Mouse (Mus musculus) hindbrain, embryonic 13.5 days (tissue): Measurements from ENCODE around the gene Leng9. TPM values are rescaled to one million over a fixed set of nuclear protein-coding genes. Genes with fewer than 3 reads are reported as not detected.

Experiments
- ATAC-seq: fragments of 200-750 bp; cut with Nextera tagmentation; 2 replicates; pipeline ENCODE4 v1.8.0; 2017; ENCODE audit warnings: moderate TSS enrichment; ENCODE audit not compliant: low FRiP score
- H3K27ac ChIP-seq: fragments of 300-500 bp; sonication (generic); 2 replicates; pipeline ENCODE4 v1.5.1; 2015; ENCODE audit warnings: inconsistent platforms, mild to moderate bottlenecking, moderate library complexity
- H3K27me3 ChIP-seq: fragments of 300-500 bp; sonication (generic); 2 replicates; pipeline ENCODE4 v1.6.1; 2015; ENCODE audit warnings: mild to moderate bottlenecking, inconsistent platforms
- H3K36me3 ChIP-seq: fragments of 300-500 bp; sonication (generic); 2 replicates; pipeline ENCODE4 v1.6.1; 2015; ENCODE audit warnings: mild to moderate bottlenecking, inconsistent platforms
- H3K4me1 ChIP-seq: fragments of 300-500 bp; sonication (generic); replicated peaks from 2 replicates; pipeline ENCODE4 v1.6.1; 2015; ENCODE audit warnings: inconsistent platforms
- H3K4me2 ChIP-seq: fragments of 300-500 bp; sonication (generic); 2 replicates; pipeline ENCODE4 v1.6.1; 2015; ENCODE audit warnings: inconsistent platforms, mild to moderate bottlenecking, moderate library complexity
- H3K4me3 ChIP-seq: fragments of 300-500 bp; sonication (generic); 2 replicates; pipeline ENCODE4 v1.5.1; 2015; ENCODE audit warnings: mild to moderate bottlenecking, inconsistent platforms
- H3K9ac ChIP-seq: fragments of 300-500 bp; sonication (generic); 2 replicates; pipeline ENCODE4 v1.6.1; 2015; ENCODE audit warnings: mild to moderate bottlenecking, inconsistent platforms
- H3K9me3 ChIP-seq: fragments of 300-500 bp; sonication (generic); 2 replicates; pipeline ENCODE4 v1.6.1; 2016; ENCODE audit warnings: inconsistent platforms
- WGBS: fragments of 180-500 bp; shearing (Covaris S2); methylation state at CpG from one replicate; pipeline ENCODE4 v1.1.7; 2015; 5-methylcytosine and 5-hydroxymethylcytosine counted together
- polyA plus RNA-seq: library from polyadenylated mRNA; unstranded; fragments of >200 nt; fragmentation: Nextera tagmentation; extraction: Ambion mirVana; gene quantifications from 2 replicates; pipeline ENCODE4 v1.2.1, GENCODE M21; 2015

The Leng9 gene
- polyA plus RNA-seq, 1 experiment from 2014 or later: 4.7 TPM

DNA sequence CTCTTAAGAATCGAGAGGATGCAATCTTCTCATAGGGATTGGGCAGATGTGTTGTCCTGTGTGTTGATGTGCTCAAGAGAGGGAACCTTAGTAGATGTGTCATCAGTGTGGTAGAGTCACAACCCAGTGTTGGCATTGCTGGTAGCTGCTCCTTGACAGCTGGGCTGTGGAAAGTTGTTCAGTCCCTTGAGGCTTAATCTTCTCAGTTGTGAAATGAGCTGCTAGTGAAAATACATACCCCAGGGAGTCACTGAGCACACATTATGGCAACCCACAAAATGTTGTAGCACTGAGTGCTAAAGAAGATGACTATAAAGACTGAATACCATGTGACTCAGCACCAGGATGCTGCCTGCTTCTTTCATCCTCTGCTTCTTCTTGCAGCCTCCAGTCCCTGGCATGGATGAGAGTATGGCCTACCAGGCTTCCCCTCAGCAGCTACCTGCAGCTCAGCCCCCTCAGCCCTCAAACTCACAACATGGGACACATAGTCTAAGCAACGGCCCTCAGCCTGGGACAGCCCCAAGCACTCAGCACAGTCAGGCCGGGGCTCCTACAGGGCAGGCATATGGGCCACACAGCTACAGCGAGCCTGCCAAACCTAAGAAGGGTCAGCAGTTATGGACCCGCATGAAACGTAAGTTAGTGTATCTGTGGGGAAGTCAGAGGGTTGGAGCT is 8.4 kb downstream of the Leng9 start:
- Histone ChIP-seq H3K27ac (no peak overlapping the region), H3K4me3 (no peak overlapping the region), H3K4me2 (no peak overlapping the region), H3K36me3 (peaks cover 85% of the 10 kb centered on the region), H3K27me3 (no peaks in the 10 kb centered on the region), H3K4me1 (peaks cover 17% of the 10 kb centered on the region), H3K9me3 (no peaks in the 10 kb centered on the region), H3K9ac (no peak overlapping the region)
- no peak for ATAC-seq
- WGBS: 95% methylated on average over 6 of the region's 6 CpGs

DNA sequence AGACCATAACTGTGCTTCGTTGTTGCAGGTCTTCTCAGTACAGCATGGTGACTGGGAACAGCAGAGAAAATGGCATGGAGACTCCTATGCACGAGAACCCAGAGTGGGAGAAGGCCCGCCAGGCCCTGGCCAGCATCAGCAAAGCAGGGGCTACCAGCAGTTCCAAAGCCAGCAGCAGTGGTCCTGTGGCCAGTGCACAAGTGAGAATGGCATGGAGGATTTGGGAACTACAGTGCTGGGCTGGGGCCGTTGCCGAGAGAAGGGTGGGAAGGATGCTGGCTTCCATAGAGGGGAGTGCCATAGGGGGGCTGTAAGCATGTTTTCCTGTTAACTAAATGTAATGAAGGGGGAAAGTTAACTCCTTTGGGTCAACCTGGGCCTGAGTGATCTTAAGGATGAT is 10.8 kb downstream of the Leng9 start:
- H3K27ac ChIP-seq: no peak overlapping the region
- WGBS: 94% methylated on average over 5 of the region's 5 CpGs
- no peaks in the 10 kb centered on the region for H3K27me3 ChIP-seq
- no peak overlapping the region for H3K4me2 ChIP-seq
- H3K4me1 ChIP-seq: peaks cover 28% of the 10 kb centered on the region
- no peak overlapping the region for H3K4me3 ChIP-seq
- H3K36me3 ChIP-seq: peaks cover 61% of the 10 kb centered on the region
- no peak for ATAC-seq
- H3K9ac ChIP-seq: no peak overlapping the region
- H3K9me3 ChIP-seq: no peaks in the 10 kb centered on the region

DNA sequence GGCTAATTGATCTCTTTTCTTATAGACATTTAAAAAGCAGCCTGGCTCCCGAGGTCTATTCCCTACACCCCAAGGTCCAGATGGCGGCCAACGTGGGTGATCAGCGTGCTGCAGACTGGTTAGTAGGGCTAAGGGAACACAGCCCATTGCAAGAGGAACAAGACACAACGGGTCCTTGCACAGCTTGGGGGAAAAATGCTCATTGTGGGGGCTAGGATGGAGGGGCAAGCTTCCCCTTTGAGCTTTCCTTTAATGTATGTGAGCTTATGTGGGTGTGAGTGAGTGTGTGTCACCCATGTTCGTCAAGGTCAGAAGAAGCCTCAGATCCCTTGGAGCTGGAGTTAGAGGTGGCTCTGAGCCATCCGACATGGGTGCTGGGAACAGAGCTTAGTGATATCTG is 11.5 kb downstream of the Leng9 start:
- H3K4me3 ChIP-seq: peak overlapping the region; percentile 82; the same call in 1 of the 2 replicates
- H3K4me2 ChIP-seq: peak overlapping the region; percentile 88; the same call in 1 of the 2 replicates
- no peak overlapping the region for H3K27ac ChIP-seq
- H3K9ac ChIP-seq: peak overlapping the region; percentile 89
- no peaks in the 10 kb centered on the region for H3K27me3 ChIP-seq
- 89% methylated on average over 7 of the region's 7 CpGs for WGBS
- peaks cover 30% of the 10 kb centered on the region for H3K4me1 ChIP-seq
- ATAC-seq: no peak
- no peaks in the 10 kb centered on the region for H3K9me3 ChIP-seq
- peaks cover 58% of the 10 kb centered on the region for H3K36me3 ChIP-seq

- peak overlapping the region; percentile 89 for H3K9ac ChIP-seq
- peak overlapping the region; percentile 88 for H3K4me2 ChIP-seq
- peak overlapping the region; percentile 82 for H3K4me3 ChIP-seq
- no peak for ATAC-seq
- H3K4me1 ChIP-seq: peaks cover 35% of the 10 kb centered on the region
- no peaks in the 10 kb centered on the region for H3K27me3 ChIP-seq
- H3K27ac ChIP-seq: no peak overlapping the region
- 81% methylated on average over 2 of the region's 2 CpGs for WGBS
- H3K9me3 ChIP-seq: no peaks in the 10 kb centered on the region
- H3K36me3 ChIP-seq: peaks cover 58% of the 10 kb centered on the region
Observed at GRCm38 (mm10) chr7:4138181-4138580, 12.0 kb downstream of the Leng9 start.

DNA sequence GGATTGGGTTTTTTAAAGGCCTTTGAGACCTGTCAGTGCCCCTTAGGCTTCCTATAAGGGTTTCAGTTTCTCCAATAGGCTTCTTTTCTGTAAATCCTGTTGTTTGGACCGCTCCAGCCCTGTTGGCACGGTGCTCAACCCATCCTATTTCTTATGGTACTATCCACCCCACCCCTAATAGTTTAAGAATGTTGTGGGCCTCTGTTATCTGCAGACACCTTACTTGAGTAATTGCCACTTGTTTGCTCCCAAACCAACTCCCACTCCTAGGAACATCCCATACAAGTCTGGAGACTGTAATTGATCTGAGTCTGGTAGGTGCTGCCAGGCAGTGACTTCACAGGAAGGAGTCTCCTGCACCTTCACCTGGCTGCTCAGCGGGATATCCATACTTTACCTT is 12.4 kb downstream of the Leng9 start:
- Histone ChIP-seq H3K36me3 (peaks cover 58% of the 10 kb centered on the region), H3K4me3 (peak overlapping the region; percentile 82), H3K27me3 (no peaks in the 10 kb centered on the region), H3K9me3 (no peaks in the 10 kb centered on the region), H3K4me1 (peaks cover 38% of the 10 kb centered on the region), H3K4me2 (peak overlapping the region; percentile 88), H3K9ac (peak overlapping the region; percentile 89), H3K27ac (peak overlapping the region; percentile 98)
- ATAC-seq: peak; percentile 0; the same call in 1 of the 2 replicates
- WGBS: 52% methylated on average over 3 of the region's 3 CpGs

GRCm38 (mm10) chr7:4136771-4137531 is 13.2 kb downstream of the Leng9 start, which contains the start of gene Leng8:
TSS of gene Leng8 (plus strand) at chr7:4137039.
- Histone ChIP-seq H3K27ac (peak within 1 kb of the TSS; percentile 98), H3K9me3 (no peaks in the 10 kb centered on the region), H3K4me1 (peaks cover 45% of the 10 kb centered on the region), H3K27me3 (no peaks in the 10 kb centered on the region), H3K9ac (peak within 1 kb of the TSS; percentile 89), H3K4me3 (peak within 1 kb of the TSS; percentile 82), H3K36me3 (peaks cover 58% of the 10 kb centered on the region), H3K4me2 (peak within 1 kb of the TSS; percentile 88)
- peak; percentile 99 for ATAC-seq
- WGBS: under 1% methylated on average over 71 of the region's 78 CpGs

- H3K4me1 ChIP-seq: peaks cover 51% of the 10 kb centered on the region
- no peaks in the 10 kb centered on the region for H3K9me3 ChIP-seq
- H3K9ac ChIP-seq: peak overlapping the region; percentile 89
- H3K27ac ChIP-seq: peak overlapping the region; percentile 98
- no peaks in the 10 kb centered on the region for H3K27me3 ChIP-seq
- peak overlapping the region; percentile 88 for H3K4me2 ChIP-seq
- WGBS: under 1% methylated on average over 16 of the region's 16 CpGs
- H3K36me3 ChIP-seq: peaks cover 53% of the 10 kb centered on the region
- H3K4me3 ChIP-seq: peak overlapping the region; percentile 82
- peak; percentile 41 for ATAC-seq
Observed at GRCm38 (mm10) chr7:4136404-4136770, 13.8 kb downstream of the Leng9 start.

DNA sequence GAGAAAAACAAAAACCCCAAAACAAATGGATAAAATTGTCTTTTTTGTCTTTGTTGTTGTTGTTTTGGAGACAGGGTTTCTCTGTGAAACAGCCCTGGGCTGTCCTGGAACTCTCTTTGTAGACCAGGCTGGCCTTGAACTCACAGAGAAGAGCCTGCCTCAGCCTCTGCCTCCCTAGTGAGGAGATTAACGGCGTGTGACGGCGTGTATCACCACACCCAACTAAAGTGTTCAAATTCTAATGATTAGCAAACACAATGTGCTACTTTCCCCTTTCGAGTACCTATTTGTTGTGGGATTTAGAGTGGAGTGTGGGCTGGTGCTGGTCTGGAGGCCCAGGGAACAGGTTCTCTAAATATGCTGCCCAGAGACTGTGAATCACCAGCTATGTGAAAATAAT is 15.3 kb downstream of the Leng9 start:
- no peak overlapping the region for H3K4me2 ChIP-seq
- H3K27me3 ChIP-seq: no peaks in the 10 kb centered on the region
- H3K27ac ChIP-seq: no peak overlapping the region
- no peak for ATAC-seq
- H3K4me3 ChIP-seq: no peak overlapping the region
- H3K4me1 ChIP-seq: peaks cover 61% of the 10 kb centered on the region
- peaks cover 42% of the 10 kb centered on the region for H3K36me3 ChIP-seq
- H3K9ac ChIP-seq: no peak overlapping the region
- WGBS: 83% methylated on average over 5 of the region's 5 CpGs
- H3K9me3 ChIP-seq: no peaks in the 10 kb centered on the region

DNA sequence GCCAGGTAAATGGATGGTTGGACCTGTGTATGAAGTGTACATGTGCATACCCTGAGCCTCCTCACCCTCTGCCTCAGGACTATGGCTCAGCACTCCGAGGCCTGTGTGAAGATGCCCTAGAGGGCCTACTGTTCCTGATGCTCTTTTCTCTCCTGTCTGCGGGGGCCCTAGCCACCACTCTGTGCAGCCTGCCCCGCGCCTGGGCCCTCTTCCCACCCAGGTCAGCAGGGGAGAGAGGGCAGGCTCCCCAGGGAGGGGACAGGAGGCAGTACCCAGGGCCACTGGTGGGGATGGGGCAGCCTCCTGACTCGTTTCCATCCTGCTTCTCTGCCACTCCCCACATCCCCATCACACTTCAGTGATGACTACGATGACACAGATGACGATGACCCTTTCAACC is 17.2 kb downstream of the Leng9 start:
- 0 out of 2 replicates have a peak overlapping the region, but pooled peaks have one; percentile 23 for H3K27ac ChIP-seq
- H3K9ac ChIP-seq: peak overlapping the region; percentile 60

DNA sequence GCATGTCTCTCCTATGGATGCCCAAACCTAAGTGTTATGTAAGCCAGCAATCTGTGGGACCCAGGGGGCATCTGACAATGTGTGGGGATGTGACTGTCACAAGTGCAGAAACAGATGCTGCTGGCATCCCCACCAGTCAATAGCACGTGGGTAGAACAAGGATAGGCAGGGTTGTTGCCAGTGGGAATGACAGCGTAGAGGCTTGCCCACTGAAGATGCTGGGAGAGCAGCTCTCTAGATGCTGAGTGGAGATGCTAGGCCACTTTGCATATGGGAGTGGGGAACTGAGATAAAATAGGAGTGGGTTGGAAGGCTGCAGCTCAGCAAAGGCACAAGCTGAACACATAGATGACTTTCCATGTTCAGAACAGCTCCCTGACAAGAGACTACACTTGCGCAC is 17.6 kb downstream of the Leng9 start:
- Histone ChIP-seq H3K4me1 (peaks cover 48% of the 10 kb centered on the region), H3K9me3 (no peaks in the 10 kb centered on the region), H3K4me2 (no peak overlapping the region), H3K27ac (0 out of 2 replicates have a peak overlapping the region, but pooled peaks have one; percentile 23), H3K9ac (peak overlapping the region; percentile 60), H3K27me3 (no peaks in the 10 kb centered on the region), H3K36me3 (peaks cover 40% of the 10 kb centered on the region), H3K4me3 (no peak overlapping the region)
- WGBS: 93% methylated on average over 3 of the region's 3 CpGs
- ATAC-seq: no peak

More for the DNA sequence above, 17.2 kb downstream of the Leng9 start:
- Histone ChIP-seq H3K9me3 (no peaks in the 10 kb centered on the region), H3K36me3 (peaks cover 36% of the 10 kb centered on the region), H3K4me2 (no peak overlapping the region), H3K4me3 (no peak overlapping the region), H3K4me1 (peaks cover 52% of the 10 kb centered on the region), H3K27me3 (no peaks in the 10 kb centered on the region)
- WGBS: 85% methylated on average over 7 of the region's 7 CpGs
- ATAC-seq: no peak

DNA sequence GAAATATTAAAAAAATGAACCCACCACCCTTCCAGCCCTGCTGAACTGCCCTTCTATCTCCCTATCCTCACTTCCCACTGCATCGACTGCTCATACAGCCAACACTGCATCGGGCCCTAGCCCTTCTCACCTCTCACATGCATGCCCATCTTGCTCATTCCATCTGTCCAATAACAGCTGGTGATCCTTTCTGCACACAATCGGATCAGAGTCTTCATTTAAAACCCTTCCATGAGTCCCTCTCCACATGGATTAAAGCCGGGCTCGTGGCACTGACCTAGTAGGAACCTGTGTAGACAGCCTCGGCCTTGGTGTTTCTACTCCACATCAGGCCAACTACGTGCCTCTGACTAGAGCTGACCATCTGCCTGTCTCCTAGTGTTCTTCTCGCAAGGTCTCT is 18.2 kb downstream of the Leng9 start:
- peaks cover 46% of the 10 kb centered on the region for H3K36me3 ChIP-seq
- no peak overlapping the region for H3K4me3 ChIP-seq
- H3K9ac ChIP-seq: peak overlapping the region; percentile 60
- H3K27ac ChIP-seq: peak overlapping the region; percentile 83
- no peaks in the 10 kb centered on the region for H3K27me3 ChIP-seq
- ATAC-seq: no peak
- WGBS: 91% methylated on average over 8 of the region's 8 CpGs
- H3K4me2 ChIP-seq: no peak overlapping the region
- no peaks in the 10 kb centered on the region for H3K9me3 ChIP-seq
- peaks cover 53% of the 10 kb centered on the region for H3K4me1 ChIP-seq

DNA sequence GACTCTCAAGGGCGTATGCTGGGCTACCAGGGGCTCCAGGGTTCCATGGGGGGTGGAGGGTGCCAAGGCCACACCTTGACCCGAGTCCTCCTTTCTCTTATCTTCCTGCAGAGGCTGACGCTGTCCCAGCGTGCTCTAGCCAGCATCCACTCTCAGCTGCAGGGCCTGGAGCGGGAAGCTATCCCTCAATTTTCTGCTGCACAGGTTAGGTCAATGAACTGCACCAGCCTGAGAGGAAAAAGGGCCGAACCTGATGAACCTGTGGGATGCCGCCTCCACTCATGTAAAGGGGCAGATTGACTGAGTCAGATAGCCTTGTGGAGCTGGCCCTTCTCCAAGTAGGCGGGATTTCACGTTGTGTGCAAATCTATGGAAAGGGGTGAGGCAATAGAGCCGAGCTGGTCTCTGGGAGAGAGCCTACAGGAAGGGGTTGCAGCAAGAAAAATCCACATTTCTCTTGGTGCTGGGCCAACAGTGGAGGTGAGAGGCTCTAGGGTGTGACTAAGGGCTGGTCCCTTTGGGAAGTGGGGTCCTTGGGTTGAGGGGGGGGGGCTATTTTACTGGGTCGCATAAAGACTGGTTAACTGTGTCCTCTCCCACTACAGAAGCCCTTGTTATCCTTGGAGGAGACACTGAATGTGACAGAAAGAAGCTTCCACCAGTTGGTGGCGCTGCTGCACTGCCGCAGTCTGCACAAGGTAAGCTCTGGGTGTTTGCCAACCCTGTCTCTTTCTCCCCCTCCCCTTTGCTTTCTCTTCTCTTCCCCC is 19.3 kb downstream of the Leng9 start:
- 0 out of 2 replicates have a peak overlapping the region, but pooled peaks have one; percentile 8 for H3K4me2 ChIP-seq

More for the DNA sequence above, 19.3 kb downstream of the Leng9 start:
- H3K4me1 ChIP-seq: peaks cover 58% of the 10 kb centered on the region
- peak; percentile 62 for ATAC-seq
- H3K9ac ChIP-seq: peak overlapping the region; percentile 35
- H3K27ac ChIP-seq: peak overlapping the region; percentile 83
- H3K36me3 ChIP-seq: peaks cover 51% of the 10 kb centered on the region
- WGBS: 41% methylated on average over 13 of the region's 13 CpGs
- H3K9me3 ChIP-seq: no peaks in the 10 kb centered on the region
- H3K4me3 ChIP-seq: no peak overlapping the region
- no peaks in the 10 kb centered on the region for H3K27me3 ChIP-seq
